Mouse (Mus musculus): ENCODE data around the gene Tbc1d30. TPM values are rescaled to one million over a fixed set of nuclear protein-coding genes. Genes with fewer than 3 reads are reported as not detected.

Tbc1d30 gene
- polyA plus RNA-seq, 2 experiments = 0.11 to 0.26 TPM

- Histone ChIP-seq H3K9me3 (ENCODE audit: control insufficient read depth, low read length) (no peaks in the 10 kb centered on the region), H3K9ac (replicated peaks) (no peak overlapping the region), H3K4me1 (replicated peaks; ENCODE audit: control insufficient read depth in 2 of 2, insufficient read depth in 2 of 2, low read length in 1 of 2) (no peaks in the 10 kb centered on the region), H3K27me3 (ENCODE audit: control insufficient read depth, insufficient read depth, low read length) (no peaks in the 10 kb centered on the region), H3K36me3 (replicated peaks; ENCODE audit: control insufficient read depth, insufficient read depth, low read depth) (peaks cover 6% of the 10 kb centered on the region), H3K4me2 (ENCODE audit: low read depth) (no peak overlapping the region), H3K4me3 (ENCODE audit: insufficient read depth in 1 of 2, low read depth in 2 of 2, low read length in 2 of 2) (no peak overlapping the region), H3K27ac (no peak overlapping the region)
- ATAC-seq (ENCODE audit: insufficient read depth) (no peak), DNase-seq (ENCODE audit: low read depth in 3 of 3, low spot score in 3 of 3) (no peak)
- TF ChIP-seq CTCF (IDR thresholded peaks at IDR 0.05; ENCODE audit: low read depth) (no peak), EP300 (IDR thresholded peaks at IDR 0.05; ENCODE audit: low read depth) (no peak)
- 73% methylated on average over 8 of the region's 8 CpGs for whole genome bisulfite sequencing (ENCODE audit: insufficient replicate concordance)
Measured at GRCm38 (mm10) chr10:121391901-121392300, 40.8 kb upstream of the Tbc1d30 start.

GRCm38 (mm10) chr10:121390602-121391001 lies 39.5 kb upstream of the Tbc1d30 start:
- ATAC-seq (ENCODE audit: insufficient read depth) = no peak
- no peak overlapping the region for H3K9ac ChIP-seq (replicated peaks)
- WGBS (ENCODE audit: insufficient replicate concordance) = 79% methylated on average over 10 of the region's 10 CpGs

GRCm38 (mm10) chr10:121386347-121386746 lies 35.3 kb upstream of the Tbc1d30 start:
- Histone ChIP-seq H3K36me3 (replicated peaks; ENCODE audit: control insufficient read depth, insufficient read depth, low read depth) (peaks cover 2% of the 10 kb centered on the region), H3K27ac (no peak overlapping the region), H3K9ac (replicated peaks) (no peak overlapping the region), H3K4me1 (replicated peaks; ENCODE audit: control insufficient read depth in 2 of 2, insufficient read depth in 2 of 2, low read length in 1 of 2) (no peaks in the 10 kb centered on the region), H3K4me3 (ENCODE audit: insufficient read depth in 1 of 2, low read depth in 2 of 2, low read length in 2 of 2) (no peak overlapping the region), H3K27me3 (ENCODE audit: control insufficient read depth, insufficient read depth, low read length) (no peaks in the 10 kb centered on the region), H3K4me2 (ENCODE audit: low read depth) (no peak overlapping the region), H3K9me3 (ENCODE audit: control insufficient read depth, low read length) (no peaks in the 10 kb centered on the region)
- ATAC-seq (ENCODE audit: insufficient read depth) = no peak
- DNase-seq (ENCODE audit: low read depth in 3 of 3, low spot score in 3 of 3) = no peak
- TF ChIP-seq CTCF (IDR thresholded peaks at IDR 0.05; ENCODE audit: low read depth) (no peak), EP300 (IDR thresholded peaks at IDR 0.05; ENCODE audit: low read depth) (no peak)
- 69% methylated on average over 9 of the region's 9 CpGs for WGBS (ENCODE audit: insufficient replicate concordance)

More at GRCm38 (mm10) chr10:121390602-121391001, 39.5 kb upstream of the Tbc1d30 start:
- Histone ChIP-seq H3K4me1 (replicated peaks; ENCODE audit: control insufficient read depth in 2 of 2, insufficient read depth in 2 of 2, low read length in 1 of 2) (no peaks in the 10 kb centered on the region), H3K27me3 (ENCODE audit: control insufficient read depth, insufficient read depth, low read length) (no peaks in the 10 kb centered on the region), H3K4me3 (ENCODE audit: insufficient read depth in 1 of 2, low read depth in 2 of 2, low read length in 2 of 2) (no peak overlapping the region), H3K9me3 (ENCODE audit: control insufficient read depth, low read length) (no peaks in the 10 kb centered on the region), H3K36me3 (replicated peaks; ENCODE audit: control insufficient read depth, insufficient read depth, low read depth) (peaks cover 6% of the 10 kb centered on the region), H3K27ac (no peak overlapping the region), H3K4me2 (ENCODE audit: low read depth) (no peak overlapping the region)
- no peak for TF ChIP-seq CTCF (IDR thresholded peaks at IDR 0.05; ENCODE audit: low read depth)
- TF ChIP-seq EP300 (IDR thresholded peaks at IDR 0.05; ENCODE audit: low read depth) = no peak
- DNase-seq (ENCODE audit: low read depth in 3 of 3, low spot score in 3 of 3) = no peak

- no peak overlapping the region for H3K4me3 ChIP-seq (ENCODE audit: insufficient read depth in 1 of 2, low read depth in 2 of 2, low read length in 2 of 2)
- ATAC-seq (ENCODE audit: insufficient read depth) (no peak), DNase-seq (ENCODE audit: low read depth in 3 of 3, low spot score in 3 of 3) (no peak)
- H3K4me2 ChIP-seq (ENCODE audit: low read depth) = no peak overlapping the region
- 81% methylated on average over 6 of the region's 6 CpGs for WGBS (ENCODE audit: insufficient replicate concordance)
- no peaks in the 10 kb centered on the region for H3K27me3 ChIP-seq (ENCODE audit: control insufficient read depth, insufficient read depth, low read length)
- no peak overlapping the region for H3K27ac ChIP-seq
- no peaks in the 10 kb centered on the region for H3K9me3 ChIP-seq (ENCODE audit: control insufficient read depth, low read length)
- H3K36me3 ChIP-seq (replicated peaks; ENCODE audit: control insufficient read depth, insufficient read depth, low read depth) = no peaks in the 10 kb centered on the region; the same call in 1 of the 2 replicates
- no peak overlapping the region for H3K9ac ChIP-seq (replicated peaks)
- no peak for TF ChIP-seq CTCF (IDR thresholded peaks at IDR 0.05; ENCODE audit: low read depth)
- no peak for TF ChIP-seq EP300 (IDR thresholded peaks at IDR 0.05; ENCODE audit: low read depth)
- H3K4me1 ChIP-seq (replicated peaks; ENCODE audit: control insufficient read depth in 2 of 2, insufficient read depth in 2 of 2, low read length in 1 of 2) = no peaks in the 10 kb centered on the region
Measured at GRCm38 (mm10) chr10:121385695-121386094, 34.6 kb upstream of the Tbc1d30 start.

- Histone ChIP-seq H3K4me1 (replicated peaks; ENCODE audit: control insufficient read depth in 2 of 2, insufficient read depth in 2 of 2, low read length in 1 of 2) (no peaks in the 10 kb centered on the region), H3K27ac (no peak overlapping the region), H3K9ac (replicated peaks) (no peak overlapping the region), H3K27me3 (ENCODE audit: control insufficient read depth, insufficient read depth, low read length) (no peaks in the 10 kb centered on the region), H3K4me2 (ENCODE audit: low read depth) (no peak overlapping the region), H3K9me3 (ENCODE audit: control insufficient read depth, low read length) (no peaks in the 10 kb centered on the region), H3K4me3 (ENCODE audit: insufficient read depth in 1 of 2, low read depth in 2 of 2, low read length in 2 of 2) (no peak overlapping the region), H3K36me3 (replicated peaks; ENCODE audit: control insufficient read depth, insufficient read depth, low read depth) (peaks cover 2% of the 10 kb centered on the region; the same call in 1 of the 2 replicates)
- 85% methylated on average over 13 of the region's 13 CpGs for WGBS (ENCODE audit: insufficient replicate concordance)
- DNase-seq (ENCODE audit: low read depth in 3 of 3, low spot score in 3 of 3) (no peak), ATAC-seq (ENCODE audit: insufficient read depth) (no peak)
- TF ChIP-seq EP300 (IDR thresholded peaks at IDR 0.05; ENCODE audit: low read depth) = no peak
- no peak for TF ChIP-seq CTCF (IDR thresholded peaks at IDR 0.05; ENCODE audit: low read depth)
Measured at GRCm38 (mm10) chr10:121384710-121385109, 33.6 kb upstream of the Tbc1d30 start.

All from liver, embryonic 14.5 days (tissue).